Mouse (Mus musculus) heart, adult 18-20 months (tissue): ENCODE data around the gene Calr3. TPM values are rescaled to one million over a fixed set of nuclear protein-coding genes. Genes with fewer than 3 reads are reported as not detected.

Experiments
- DNase-seq, 2 experiments: peaks; one replicate each; pipeline ENCODE4 v3.0.0; 2021 to 2022; ENCODE audit warnings: mixed read lengths in 1 of 2
- total RNA-seq, 2 experiments: library from RNA; stranded (reverse); gene quantifications; 2 replicates each; pipeline ENCODE4 v1.2.3; 2021

Calr3 gene
- total RNA-seq, 2 experiments from 2014 or later = 17.0 to 24.2 TPM

GRCm38 (mm10) chr8:72438248-72439015 lies 5.2 kb downstream of the Calr3 start:
- DNase-seq = no peak

GRCm38 (mm10) chr8:72434952-72435351 lies 8.7 kb downstream of the Calr3 start:
- peak; percentile 83 to 88 for DNase-seq

DNA sequence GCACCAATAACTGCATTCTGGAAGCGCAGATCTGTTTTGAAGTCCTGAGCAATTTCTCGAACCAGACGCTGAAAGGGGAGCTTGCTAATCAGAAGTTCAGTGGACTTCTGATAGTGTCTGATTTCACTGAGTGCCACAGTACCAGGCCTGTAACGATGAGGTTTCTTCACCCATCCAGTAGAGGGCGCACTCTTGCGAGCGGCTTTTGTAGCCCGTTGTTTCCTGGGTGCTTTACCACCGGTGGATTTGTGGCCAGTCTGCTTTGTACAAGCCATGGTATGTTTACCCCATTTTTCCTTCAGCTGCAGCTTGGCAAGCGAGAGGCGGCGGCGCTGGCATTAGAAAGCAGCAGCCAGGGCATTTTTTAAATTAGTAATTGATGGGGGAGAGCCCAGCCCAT lies 14.0 kb downstream of the Calr3 start:
- DNase-seq = peak in 1 of 2 experiments; percentile 31

GRCm38 (mm10) chr8:72422926-72423325 lies 20.7 kb downstream of the Calr3 start:
- DNase-seq = no peak

DNA sequence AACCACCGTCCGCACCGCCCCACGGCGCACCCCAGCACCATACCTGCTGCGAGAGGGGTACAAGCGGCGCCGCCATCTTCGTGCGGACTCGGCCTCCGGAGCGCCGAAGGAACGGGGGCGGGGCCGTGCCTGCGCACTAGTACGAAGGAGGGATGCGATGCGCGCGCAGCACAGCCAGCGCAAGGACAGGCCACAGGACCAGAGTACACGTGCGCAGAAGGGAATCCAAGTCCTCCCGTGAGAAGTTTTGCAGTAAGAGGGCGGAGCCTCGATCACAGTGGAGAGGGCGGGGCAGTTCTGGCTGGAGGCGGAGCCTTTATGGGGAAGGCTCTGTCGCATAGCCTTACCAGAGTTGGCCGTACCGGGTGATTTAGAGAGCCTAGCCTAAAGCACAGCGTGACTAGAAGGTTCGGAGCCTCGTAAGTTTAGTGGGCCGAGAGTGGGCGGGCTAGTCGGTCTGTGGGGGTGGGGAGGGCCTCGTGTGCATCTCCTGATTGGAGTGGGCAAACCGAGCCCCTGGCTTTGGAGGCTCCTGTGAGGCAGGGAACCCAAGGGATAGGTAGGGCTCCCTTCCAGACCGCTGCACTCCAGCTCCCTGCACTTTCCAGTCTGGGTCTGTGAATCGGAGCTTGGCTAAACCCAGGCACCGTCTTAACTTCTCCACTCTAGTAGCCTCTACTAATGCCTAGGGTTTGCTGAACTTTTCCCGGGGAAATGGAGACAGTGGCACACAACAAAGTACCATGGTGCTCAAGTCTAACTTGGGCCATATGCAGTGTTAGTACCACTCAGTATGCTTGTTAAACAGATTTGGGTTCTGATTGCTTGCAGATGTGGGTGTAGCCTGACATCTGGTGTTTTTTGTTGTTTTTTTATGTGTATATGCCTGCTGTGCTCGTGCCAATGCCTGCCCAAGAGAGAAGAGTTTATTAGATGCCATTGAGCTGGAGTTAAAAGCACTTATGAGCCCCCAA lies 22.0 kb downstream of the Calr3 start, which contains the start of gene Eps15l1:
Gene Eps15l1, minus strand, starts transcription at position 99 of the 974 bp plus-strand sequence.
- peak; percentile 99 to 100 for DNase-seq

DNA sequence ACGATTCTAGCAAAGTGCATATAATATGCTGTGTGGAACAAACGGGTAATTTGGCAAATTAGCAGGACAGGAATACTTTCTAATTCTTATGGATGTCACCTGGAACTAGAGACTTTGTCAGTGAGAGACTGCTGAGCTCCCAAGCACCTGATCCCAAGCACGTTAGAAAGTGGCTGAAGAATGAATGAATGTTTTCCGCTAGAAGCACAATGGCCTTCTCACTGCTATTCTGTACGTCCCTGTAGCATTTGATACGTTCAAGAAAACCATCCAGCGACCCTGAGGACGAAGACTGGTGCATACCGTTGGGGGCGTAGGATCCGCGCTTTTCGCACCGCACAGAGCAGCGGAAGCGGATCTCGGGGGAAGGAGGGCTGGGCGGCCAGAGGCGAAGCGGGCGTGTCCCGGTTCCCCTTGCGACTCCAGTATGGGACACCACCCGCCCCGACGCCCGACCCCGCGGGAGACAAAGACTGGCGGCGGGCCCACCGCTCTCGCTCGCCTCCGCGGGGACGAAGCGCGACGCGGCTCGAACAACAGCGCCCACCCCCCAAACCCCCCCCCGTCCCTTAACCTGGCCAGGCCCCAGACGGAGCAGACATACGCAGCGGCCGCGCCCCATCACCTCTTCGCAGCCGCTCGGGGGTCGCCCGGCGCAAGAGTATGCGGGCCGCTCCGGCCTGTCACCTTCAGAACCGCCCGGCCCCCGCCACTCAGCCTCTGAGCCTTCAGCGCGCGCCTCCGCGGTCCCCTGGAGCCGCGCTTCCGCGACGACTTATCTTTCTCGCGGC lies 22.9 kb downstream of the Calr3 start:
- peak; percentile 56 to 58 for DNase-seq

DNA sequence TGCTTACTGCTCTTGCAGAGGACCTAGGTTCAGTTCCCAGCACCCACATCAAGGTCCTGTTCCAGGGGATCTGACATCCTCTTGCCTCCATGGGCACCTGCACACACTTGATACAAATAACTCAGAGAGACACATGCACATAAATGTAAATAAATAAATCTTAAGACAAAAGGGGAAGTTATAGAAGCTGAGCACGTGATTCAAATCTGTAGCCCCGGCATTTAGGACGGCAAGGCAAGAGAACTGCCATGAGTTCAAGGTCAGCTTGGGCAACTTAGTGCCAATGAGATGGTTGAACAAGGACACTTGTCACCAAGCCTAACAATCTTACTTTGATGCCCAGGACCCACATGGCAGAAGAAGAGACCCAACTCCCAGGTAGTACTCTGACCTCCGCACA lies 25.6 kb downstream of the Calr3 start:
- no peak for DNase-seq

GRCm38 (mm10) chr8:72415252-72415651 lies 28.4 kb downstream of the Calr3 start:
- no peak for DNase-seq

DNA sequence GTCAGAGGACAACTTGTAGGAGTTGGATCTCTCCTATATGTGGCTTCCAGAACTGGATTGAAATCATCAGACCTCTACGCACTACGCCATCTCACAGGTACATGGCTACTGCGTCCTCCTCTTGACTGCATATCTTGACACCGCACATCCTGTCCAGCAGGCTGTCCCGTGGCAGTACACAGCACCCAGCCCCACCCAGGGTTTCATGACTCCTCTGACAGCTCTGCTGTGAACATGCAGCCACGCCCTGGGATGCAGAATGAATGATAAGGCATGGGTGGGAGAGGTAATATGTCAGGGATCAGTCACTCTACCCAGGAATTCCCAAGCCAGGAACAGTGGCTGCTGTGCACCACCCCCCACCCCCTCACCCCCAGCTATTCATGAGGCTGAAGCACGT lies 29.8 kb downstream of the Calr3 start:
- peak in 1 of 2 experiments; percentile 37 for DNase-seq

GRCm38 (mm10) chr8:72409443-72409842 lies 34.2 kb downstream of the Calr3 start:
- no peak for DNase-seq

DNA sequence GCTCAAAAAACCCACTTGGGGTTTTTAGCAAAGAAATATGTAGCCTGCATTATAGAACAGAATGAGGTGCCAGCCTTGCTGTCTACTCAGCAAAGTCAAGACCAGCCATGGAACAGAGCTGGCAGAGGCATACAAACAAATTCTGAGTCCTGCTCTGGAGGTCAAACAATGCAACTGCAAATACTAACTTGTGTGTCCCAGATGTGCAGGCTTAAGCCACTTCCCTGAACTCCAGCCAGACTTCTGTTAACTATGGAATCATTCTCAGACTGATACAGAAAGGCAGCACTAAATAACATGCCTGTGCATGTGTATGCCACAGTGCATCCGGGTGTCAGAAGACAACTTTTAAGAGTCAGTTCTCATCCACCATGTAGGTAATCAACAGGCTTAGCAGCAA lies 35.8 kb downstream of the Calr3 start:
- DNase-seq = no peak

- DNase-seq = no peak
These were observed 40.7 kb downstream of the Calr3 start for GRCm38 (mm10) chr8:72402981-72403380.

DNA sequence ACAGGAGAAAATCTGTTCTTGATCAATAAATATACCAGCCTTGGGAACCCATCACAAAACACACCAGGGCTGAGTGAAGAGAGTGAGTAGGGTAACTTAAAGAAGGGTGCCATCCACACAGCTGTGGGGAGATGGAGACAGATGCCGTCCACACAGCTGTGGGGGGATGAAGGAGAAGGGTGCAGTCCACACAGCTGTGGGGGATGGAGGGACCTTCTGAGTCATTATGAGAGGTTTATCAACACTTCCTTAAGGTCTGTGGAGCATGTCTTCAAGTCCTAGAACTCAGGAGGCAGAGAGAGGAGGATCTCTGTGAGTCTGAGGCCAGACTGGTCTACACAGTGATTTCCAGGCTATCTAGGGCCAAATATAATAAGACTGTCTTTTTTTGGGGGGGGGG lies 42.3 kb downstream of the Calr3 start:
- DNase-seq = no peak

GRCm38 (mm10) chr8:72385737-72386136 lies 57.9 kb downstream of the Calr3 start:
- no peak for DNase-seq

DNA sequence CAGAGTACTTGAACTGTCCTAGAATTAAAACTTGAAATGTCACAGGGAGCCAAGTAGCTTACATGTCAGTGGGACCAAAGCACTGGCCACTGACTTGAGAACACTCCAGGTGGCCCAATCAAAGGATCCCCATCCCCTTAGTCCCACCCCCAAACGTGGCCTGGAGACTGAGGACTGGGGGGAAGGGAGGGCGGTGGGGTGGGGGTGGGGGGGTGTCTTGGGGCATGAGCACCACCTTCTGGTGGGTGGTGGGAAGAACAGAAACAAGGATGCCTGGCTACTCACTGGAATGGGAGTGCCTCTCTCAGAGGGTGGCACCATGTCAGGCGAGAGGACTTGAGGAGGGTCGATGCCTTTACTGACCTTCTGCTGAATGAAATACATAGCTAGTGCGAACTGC lies 61.3 kb downstream of the Calr3 start:
- DNase-seq = no peak

- DNase-seq = no peak
These were observed 63.0 kb downstream of the Calr3 start for GRCm38 (mm10) chr8:72380656-72381055.

DNA sequence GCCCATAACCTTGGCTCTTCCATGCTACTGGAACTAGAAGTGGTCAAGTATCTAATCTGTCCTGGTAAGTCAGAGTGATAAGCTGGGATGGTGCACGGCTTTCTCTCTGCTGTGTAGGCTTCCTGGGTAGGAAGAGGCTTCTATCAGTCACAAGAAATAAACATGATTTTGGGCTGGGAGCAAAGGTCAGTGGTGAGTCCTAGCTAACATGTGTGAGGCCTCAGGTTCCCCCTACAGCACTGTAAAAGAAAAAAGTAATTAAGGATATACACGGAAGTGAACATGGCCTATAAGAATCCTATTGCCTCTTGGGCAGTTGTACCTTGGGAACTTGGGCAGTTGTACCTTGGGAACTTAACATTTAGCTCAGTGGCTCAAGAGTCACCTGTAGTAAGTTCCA lies 66.8 kb downstream of the Calr3 start:
- no peak for DNase-seq

DNA sequence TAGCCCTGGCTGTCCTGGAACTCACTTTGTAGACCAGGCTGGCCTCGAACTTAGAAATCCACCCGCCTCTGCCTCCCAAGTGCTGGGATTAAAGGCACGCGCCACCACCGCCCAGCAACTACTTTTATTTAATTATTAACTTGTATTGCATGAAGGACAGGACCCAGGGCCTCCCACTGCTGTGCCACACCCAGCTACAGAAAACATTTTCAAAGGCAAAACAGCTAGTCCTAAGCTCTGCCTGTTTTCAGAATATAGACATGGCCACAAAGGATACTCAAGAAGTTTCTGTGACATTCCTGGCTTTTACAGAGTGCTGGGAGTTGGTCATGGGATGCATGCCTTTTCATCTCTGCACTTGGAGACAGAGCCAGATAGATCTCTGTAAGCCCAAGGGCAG lies 67.4 kb downstream of the Calr3 start:
- DNase-seq = no peak

DNA sequence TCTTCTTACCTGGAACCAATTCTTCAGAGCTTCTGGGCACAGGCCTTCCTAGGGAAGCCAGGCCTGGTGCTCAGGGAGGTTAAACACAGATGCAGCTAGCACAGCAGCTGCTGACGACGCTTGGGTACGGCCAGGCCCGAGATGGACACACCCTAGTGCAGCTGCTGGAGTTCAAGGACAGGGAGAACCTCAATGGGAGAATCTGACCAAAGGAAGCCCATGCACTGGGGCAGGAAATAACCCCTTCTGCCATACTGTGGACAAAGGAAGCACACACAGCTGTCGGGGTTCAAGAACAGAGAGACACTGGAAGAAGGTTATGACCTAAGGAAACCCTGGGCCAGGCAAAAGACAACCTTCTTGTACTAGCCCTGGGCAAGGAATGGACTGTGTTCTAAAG lies 68.5 kb downstream of the Calr3 start:
- DNase-seq = no peak
